Mouse (Mus musculus) small intestine, adult 2 months (tissue): ENCODE data around the gene Spsb1. TPM values are rescaled to one million over a fixed set of nuclear protein-coding genes. Genes with fewer than 3 reads are reported as not detected.
A peak's percentile ranks its signal among the peaks of the same experiment; 100 is the strongest.

ENCODE experiments used
- H3K27ac ChIP-seq: fragments of 200-500 bp; 2 replicates; pipeline ENCODE4 v1.5.1; 2012; ENCODE audit warnings: low read depth, low read length, control low read depth, inconsistent platforms; ENCODE audit not compliant: insufficient read depth
- H3K27me3 ChIP-seq: fragments of 200-500 bp; 2 replicates; pipeline ENCODE4 v1.6.1; 2012; ENCODE audit warnings: mild to moderate bottlenecking, moderate library complexity, low read length, inconsistent platforms; ENCODE audit not compliant: control insufficient read depth, insufficient read depth
- H3K36me3 ChIP-seq: fragments of 200-500 bp; 2 replicates; pipeline ENCODE4 v1.6.1; 2012; ENCODE audit warnings: mild to moderate bottlenecking, low read length, control low read depth, inconsistent platforms; ENCODE audit not compliant: control insufficient read depth, insufficient read depth
- H3K4me1 ChIP-seq: fragments of 200-500 bp; 2 replicates; pipeline ENCODE4 v1.6.1; 2012; ENCODE audit warnings: low read length, inconsistent platforms, mixed read lengths; ENCODE audit not compliant: control insufficient read depth, insufficient read depth, insufficient read length
- H3K4me3 ChIP-seq: fragments of 200-500 bp; 2 replicates; pipeline ENCODE4 v1.5.1; 2012; ENCODE audit warnings: low read depth, mild to moderate bottlenecking, control low read depth, inconsistent platforms, low read length, moderate library complexity
- CTCF ChIP-seq: fragments of 200-500 bp; IDR thresholded peaks from 2 replicates; pipeline ENCODE4 v1.5.1; 2012; ENCODE audit warnings: low read depth, mild to moderate bottlenecking, control low read depth, inconsistent platforms, low read length, moderate library complexity, mixed read lengths; ENCODE audit not compliant: insufficient replicate concordance, insufficient read length; ENCODE audit errors: extremely low read depth
- POLR2A ChIP-seq: fragments of 200-500 bp; IDR thresholded peaks from 2 replicates; pipeline ENCODE4 v1.6.1; 2012; ENCODE audit warnings: low read depth, mild to moderate bottlenecking, control low read depth, inconsistent platforms, low read length, moderate library complexity
- WGBS: fragments of 180-500 bp; shearing (Covaris S2); methylation state at CpG from one replicate; pipeline ENCODE4 v1.1.7; 2018; 5-methylcytosine and 5-hydroxymethylcytosine counted together
- polyA plus RNA-seq: library from polyadenylated mRNA; depleted of rRNA; stranded (reverse); fragments of >200 nt; gene quantifications from 2 replicates; pipeline ENCODE4 v1.2.3, GENCODE M21; 2012

Gene Spsb1
- polyA plus RNA-seq, 1 experiment: 27.3 TPM

GRCm38 (mm10) chr4:149864395-149864794, 90.4 kb downstream of the Spsb1 start:
- Histone ChIP-seq H3K27ac (no peak overlapping the region), H3K4me3 (no peak overlapping the region), H3K27me3 (no peaks in the 10 kb centered on the region), H3K36me3 (no peaks in the 10 kb centered on the region), H3K4me1 (no peaks in the 10 kb centered on the region; the same call in 1 of the 2 replicates)
- WGBS: 78% methylated on average over 4 of the region's 4 CpGs
- no peak for TF ChIP-seq CTCF
- no peak for TF ChIP-seq POLR2A

- Histone ChIP-seq H3K27ac (no peak overlapping the region), H3K4me1 (no peaks in the 10 kb centered on the region), H3K4me3 (no peak overlapping the region), H3K36me3 (no peaks in the 10 kb centered on the region), H3K27me3 (no peaks in the 10 kb centered on the region)
- WGBS: 67% methylated on average over 9 of the region's 9 CpGs
- TF ChIP-seq POLR2A (no peak), CTCF (no peak)
Measured at GRCm38 (mm10) chr4:149863522-149863921, 91.3 kb downstream of the Spsb1 start.

- H3K4me1 ChIP-seq: no peaks in the 10 kb centered on the region
- H3K27me3 ChIP-seq: no peaks in the 10 kb centered on the region
- H3K4me3 ChIP-seq: no peak overlapping the region
- H3K27ac ChIP-seq: no peak overlapping the region
- WGBS: 83% methylated on average over 6 of the region's 6 CpGs
- TF ChIP-seq POLR2A: no peak
- no peak for TF ChIP-seq CTCF
- no peaks in the 10 kb centered on the region for H3K36me3 ChIP-seq
Measured at GRCm38 (mm10) chr4:149860393-149860792, 94.5 kb downstream of the Spsb1 start.

- H3K27ac ChIP-seq: no peak overlapping the region
- TF ChIP-seq CTCF: no peak
- no peak for TF ChIP-seq POLR2A
- H3K27me3 ChIP-seq: no peaks in the 10 kb centered on the region
Measured at GRCm38 (mm10) chr4:149858584-149858983, 96.3 kb downstream of the Spsb1 start.

DNA sequence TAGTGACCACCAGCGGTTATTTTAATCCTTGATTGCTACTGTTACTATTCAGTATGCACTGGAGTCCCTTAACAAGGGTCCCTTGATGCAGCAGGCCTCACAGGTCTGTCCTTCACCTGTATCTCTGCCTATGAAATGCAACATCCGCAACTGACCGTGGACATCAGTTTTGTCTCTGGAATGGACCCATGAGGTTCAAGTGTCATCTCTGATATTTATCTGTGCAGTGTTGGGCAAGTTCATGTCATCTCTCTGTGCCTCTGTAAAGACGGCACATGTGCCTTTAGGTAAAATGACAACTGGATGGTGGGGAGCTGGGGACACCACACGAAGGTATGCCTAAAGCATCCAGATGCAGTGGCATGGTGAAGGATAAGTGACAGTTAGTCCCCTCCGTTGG, 96.7 kb downstream of the Spsb1 start:
- TF ChIP-seq CTCF: no peak
- TF ChIP-seq POLR2A: no peak
- Histone ChIP-seq H3K4me3 (no peak overlapping the region), H3K4me1 (peaks cover 12% of the 10 kb centered on the region; the same call in 1 of the 2 replicates), H3K27ac (no peak overlapping the region), H3K27me3 (no peaks in the 10 kb centered on the region), H3K36me3 (no peaks in the 10 kb centered on the region)
- WGBS: 81% methylated on average over 6 of the region's 6 CpGs

More at GRCm38 (mm10) chr4:149858584-149858983, 96.3 kb downstream of the Spsb1 start:
- peaks cover 9% of the 10 kb centered on the region; the same call in 1 of the 2 replicates for H3K4me1 ChIP-seq
- 53% methylated on average over 8 of the region's 8 CpGs for WGBS
- no peak overlapping the region for H3K4me3 ChIP-seq
- H3K36me3 ChIP-seq: no peaks in the 10 kb centered on the region

DNA sequence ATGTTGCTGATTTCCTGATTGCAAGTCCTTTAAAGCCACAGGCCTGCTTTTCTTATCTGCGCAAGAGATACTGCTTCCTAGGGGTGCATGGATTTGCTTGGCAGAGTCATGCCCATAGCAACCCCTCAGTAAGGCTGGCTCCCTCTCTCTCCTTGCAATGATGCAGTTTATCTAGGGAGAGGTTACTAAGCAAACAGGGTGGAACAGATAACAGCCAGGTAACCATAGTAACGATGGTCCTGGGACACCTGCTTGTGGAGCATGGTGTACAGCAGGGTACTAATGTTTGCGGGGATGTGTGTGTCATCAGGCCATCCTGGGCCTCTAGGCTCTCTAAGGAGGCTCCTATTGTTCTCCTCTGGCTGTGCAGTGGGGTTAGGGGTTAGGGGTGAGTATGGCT, 97.2 kb downstream of the Spsb1 start:
- WGBS: 65% methylated on average over 3 of the region's 3 CpGs
- peaks cover 12% of the 10 kb centered on the region; the same call in 1 of the 2 replicates for H3K4me1 ChIP-seq
- H3K36me3 ChIP-seq: no peaks in the 10 kb centered on the region
- H3K27ac ChIP-seq: no peak overlapping the region
- no peaks in the 10 kb centered on the region for H3K27me3 ChIP-seq
- TF ChIP-seq POLR2A: no peak
- no peak for TF ChIP-seq CTCF
- H3K4me3 ChIP-seq: no peak overlapping the region

DNA sequence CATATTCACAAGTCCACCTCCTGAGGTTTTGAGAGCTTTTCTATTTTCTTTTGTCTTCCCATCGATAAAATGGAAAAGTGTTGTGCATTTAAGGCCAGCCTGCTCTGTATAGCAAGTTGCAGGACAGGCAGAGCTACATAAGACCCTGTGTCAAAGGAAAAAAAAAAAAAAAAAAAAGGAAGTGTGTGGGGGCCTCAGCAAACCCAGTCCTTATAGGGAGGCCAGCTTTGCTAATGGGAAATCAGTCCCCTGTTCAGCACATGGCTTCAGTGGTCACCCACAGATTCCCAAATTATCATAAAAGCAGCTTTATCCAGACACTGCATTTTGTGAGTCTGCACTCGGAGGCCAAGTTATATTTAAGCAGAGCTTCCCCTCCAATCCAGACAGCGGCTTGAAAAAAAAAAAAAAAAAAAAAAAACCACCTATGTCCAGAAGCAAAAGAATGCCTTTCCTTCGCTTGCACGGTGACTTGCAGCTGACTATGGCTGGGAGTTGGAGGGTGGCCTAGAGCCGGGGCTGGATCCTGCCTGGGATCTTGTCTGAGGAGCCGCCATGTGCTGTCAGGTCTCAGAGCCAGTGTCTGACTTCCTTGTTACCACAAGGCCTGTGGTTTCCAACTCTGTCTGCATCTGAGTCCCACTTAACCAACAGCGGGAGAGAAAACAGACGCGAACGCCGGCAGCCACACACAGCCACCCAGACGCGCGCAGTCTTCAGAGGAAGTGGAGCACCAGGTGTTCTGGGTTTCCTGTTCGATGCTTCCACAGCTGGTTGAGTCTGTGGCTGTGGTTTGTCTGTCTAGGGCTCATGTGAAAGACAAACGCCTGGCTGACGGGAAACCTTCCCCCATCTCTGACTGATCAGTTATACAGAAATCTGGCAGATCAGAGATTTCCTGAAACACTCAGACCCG, 98.7 kb downstream of the Spsb1 start:
- TF ChIP-seq CTCF: no peak
- TF ChIP-seq POLR2A: no peak
- no peak overlapping the region for H3K4me3 ChIP-seq
- WGBS: 64% methylated on average over 19 of the region's 19 CpGs
- H3K4me1 ChIP-seq: peaks cover 12% of the 10 kb centered on the region; the same call in 1 of the 2 replicates
- H3K27me3 ChIP-seq: no peaks in the 10 kb centered on the region
- no peaks in the 10 kb centered on the region for H3K36me3 ChIP-seq
- peak overlapping the region; percentile 23; the same call in 1 of the 2 replicates for H3K27ac ChIP-seq
